Mouse (Mus musculus) liver, embryonic 14.5 days (tissue): ENCODE measurements around the gene Emc10. TPM values are rescaled to one million over a fixed set of nuclear protein-coding genes. Genes with fewer than 3 reads are reported as not detected.

ENCODE experiments used
- ATAC-seq: fragments of 200-750 bp; cut with Nextera tagmentation; 2 replicates; pipeline ENCODE4 v1.8.0; 2017; ENCODE audit warnings: moderate number of reproducible peaks, mild to moderate bottlenecking, moderate library complexity; ENCODE audit not compliant: insufficient read depth
- DNase-seq, 3 experiments: peaks; one replicate each; pipeline ENCODE4 v3.0.0-alpha.2; 2012 to 2013; ENCODE audit warnings: low read depth in 3 of 3, low spot score in 3 of 3
- H3K27ac ChIP-seq: fragments of 300-500 bp; sonication (generic); 2 replicates; pipeline ENCODE4 v1.5.1; 2014; ENCODE audit warnings: moderate library complexity, mild to moderate bottlenecking, control low read depth, inconsistent platforms
- H3K27me3 ChIP-seq: fragments of 300-500 bp; sonication (generic); 2 replicates; pipeline ENCODE4 v1.6.1; 2014; ENCODE audit warnings: mild to moderate bottlenecking, low read length, moderate library complexity; ENCODE audit not compliant: control insufficient read depth, insufficient read depth
- H3K36me3 ChIP-seq: fragments of 300-500 bp; sonication (generic); replicated peaks from 2 replicates; pipeline ENCODE4 v1.6.1; 2014; ENCODE audit warnings: low read depth; ENCODE audit not compliant: control insufficient read depth, insufficient read depth
- H3K4me1 ChIP-seq, 2 experiments: fragments of 200-500 bp in 1 of 2; fragments of 300-500 bp in 1 of 2; sonication (generic) in 1 of 2; replicated peaks; 2 replicates each; pipeline ENCODE4 v1.6.1; 2012 to 2014; ENCODE audit warnings: antibody characterized with exemption in 1 of 2, inconsistent platforms in 1 of 2, low read length in 1 of 2; ENCODE audit not compliant: control insufficient read depth in 2 of 2, insufficient read depth in 2 of 2
- H3K4me2 ChIP-seq: fragments of 300-500 bp; sonication (generic); 2 replicates; pipeline ENCODE4 v1.6.1; 2014; ENCODE audit warnings: low read depth, mild to moderate bottlenecking, control low read depth, moderate library complexity
- H3K4me3 ChIP-seq, 2 experiments: fragments of 200-500 bp in 1 of 2; fragments of 300-500 bp in 1 of 2; sonication (generic) in 1 of 2; 2 replicates each; pipeline ENCODE4 v1.5.1; 2012 to 2014; ENCODE audit warnings: low read depth in 2 of 2, low read length in 2 of 2, mild to moderate bottlenecking in 2 of 2, control low read depth in 1 of 2, inconsistent platforms in 1 of 2, moderate library complexity in 1 of 2; ENCODE audit not compliant: insufficient read depth in 1 of 2
- H3K9ac ChIP-seq: fragments of 300-500 bp; sonication (generic); replicated peaks from 2 replicates; pipeline ENCODE4 v1.6.1; 2014; ENCODE audit warnings: mild to moderate bottlenecking, control low read depth, moderate library complexity
- H3K9me3 ChIP-seq: fragments of 300-500 bp; sonication (generic); 2 replicates; pipeline ENCODE4 v1.6.1; 2016; ENCODE audit warnings: low read length, mixed read lengths; ENCODE audit not compliant: control insufficient read depth
- CTCF ChIP-seq: IDR thresholded peaks from 2 replicates; pipeline ENCODE4 v1.5.1; 2016; ENCODE audit warnings: antibody characterized with exemption, low read depth, control low read depth
- EP300 ChIP-seq: IDR thresholded peaks from 2 replicates; pipeline ENCODE4 v1.6.1; 2016; ENCODE audit warnings: antibody characterized with exemption, low read depth
- WGBS: fragments of 180-500 bp; shearing (Covaris S2); extraction: QIAGEN DNeasy Blood & Tissue Kit; methylation state at CpG from one replicate; pipeline ENCODE4 v1.1.7; 2014; ENCODE audit not compliant: insufficient replicate concordance; 5-methylcytosine and 5-hydroxymethylcytosine counted together
- polyA plus RNA-seq, 2 experiments: library from polyadenylated mRNA; depleted of rRNA in 1 of 2; stranded (reverse) in 1 of 2; unstranded in 1 of 2; fragments of >200 nt; fragmentation: Nextera tagmentation in 1 of 2; extraction: Ambion mirVana in 1 of 2; gene quantifications; 2 replicates each; pipeline versions ENCODE4 v1.2.1 to v1.2.3; 2012 to 2014

Emc10 gene
- 46.7 and 49.5 TPM in 2 replicates for polyA plus RNA-seq (2012; rRNA removed)
- 41.7 and 49.3 TPM in 2 replicates for polyA plus RNA-seq (2014; fragmentation: Nextera tagmentation; extraction: Ambion mirVana)

DNA sequence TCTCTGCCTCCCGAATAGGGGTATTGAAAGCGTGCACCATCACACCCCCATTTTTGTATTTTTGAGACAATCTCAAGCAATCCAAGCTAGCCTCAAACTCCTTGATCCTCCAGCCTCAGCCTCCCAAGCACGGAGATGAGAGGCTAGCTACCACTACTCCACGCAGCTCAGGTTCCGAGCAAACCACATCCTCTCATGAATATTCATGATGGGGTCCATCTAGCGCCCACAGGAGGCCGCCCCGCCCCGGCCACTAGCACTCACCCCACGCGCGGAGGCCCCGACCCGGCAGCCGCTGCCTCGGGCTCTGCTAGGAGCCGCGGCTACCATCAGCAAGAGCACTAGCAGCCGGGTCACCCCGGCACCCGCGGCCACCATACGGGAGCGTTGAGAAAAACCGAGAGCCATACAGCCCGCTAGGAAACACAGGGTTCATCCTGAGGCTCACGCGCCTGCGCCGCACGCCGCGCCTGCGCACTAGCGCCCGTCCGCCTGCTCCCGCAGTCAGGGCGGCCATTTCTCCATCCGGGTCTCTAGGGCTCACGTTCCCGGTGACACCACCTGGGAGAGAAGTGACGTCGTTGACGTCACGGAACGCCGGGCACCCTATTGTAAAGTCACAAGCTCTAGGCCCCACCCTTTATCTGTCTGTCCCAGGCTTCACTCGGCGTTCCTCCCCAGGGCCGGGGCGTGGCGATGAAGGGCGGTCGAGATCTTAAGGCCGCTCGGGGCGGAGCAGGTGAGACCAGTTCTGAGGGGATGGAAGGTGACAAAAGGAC is at the start of gene Emc10, which contains the start of gene Fam71e1:
TSS of gene Emc10 (minus strand) at position 538 of the 779 bp plus-strand sequence.
TSS of gene Fam71e1 (plus strand) at position 590 of the 779 bp plus-strand sequence.
- under 1% methylated on average over 58 of the region's 58 CpGs for WGBS
- no peaks in the 10 kb centered on the region for H3K27me3 ChIP-seq
- peaks cover 3% of the 10 kb centered on the region; the same call in 1 of the 2 replicates for H3K36me3 ChIP-seq
- peaks cover 22 to 32% of the 10 kb centered on the region in 2 experiments for H3K4me1 ChIP-seq
- no peaks in the 10 kb centered on the region for H3K9me3 ChIP-seq
- H3K4me2 ChIP-seq, result peak within 1 kb of the TSS; percentile 79
- DNase-seq, result peak; percentile 99 to 100 (median 100)
- H3K27ac ChIP-seq, result peak within 1 kb of the TSS; percentile 75
- H3K9ac ChIP-seq, result peak within 1 kb of the TSS; percentile 77
- peak; percentile 96 for ATAC-seq
- peak within 1 kb of the TSS; percentile 69 to 77 for H3K4me3 ChIP-seq
- TF ChIP-seq CTCF (no peak), EP300 (peak; percentile 73)

DNA sequence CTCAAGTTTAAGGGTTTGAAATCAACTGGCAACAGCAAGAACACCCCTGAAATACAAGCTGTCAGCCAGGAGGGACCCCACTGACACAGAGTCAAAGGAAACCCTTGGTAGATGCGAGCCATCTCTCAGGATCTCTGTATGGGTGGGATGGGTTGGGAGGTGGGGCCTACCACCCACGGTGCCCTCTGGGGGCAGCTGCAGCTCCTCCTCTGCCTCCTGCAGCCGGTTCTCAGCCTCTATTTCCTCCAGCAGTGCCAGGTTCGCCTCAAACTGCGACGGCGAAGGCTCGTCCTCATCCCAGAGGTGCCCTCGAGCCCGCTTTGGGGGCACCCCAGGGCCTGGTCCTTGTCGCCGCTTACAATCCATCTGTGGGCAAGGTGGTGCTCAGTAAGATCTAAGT is 46.7 kb upstream of the Emc10 start:
- Histone ChIP-seq H3K36me3 (peaks cover 44% of the 10 kb centered on the region), H3K9me3 (no peaks in the 10 kb centered on the region), H3K4me2 (no peak overlapping the region), H3K27ac (no peak overlapping the region), H3K4me1 (peaks cover 7 to 10% of the 10 kb centered on the region in 2 experiments), H3K4me3 (no peak overlapping the region), H3K9ac (no peak overlapping the region), H3K27me3 (no peaks in the 10 kb centered on the region)
- TF ChIP-seq EP300, result no peak
- TF ChIP-seq CTCF, result no peak
- DNase-seq (no peak), ATAC-seq (no peak)
- 79% methylated on average over 12 of the region's 12 CpGs for WGBS

DNA sequence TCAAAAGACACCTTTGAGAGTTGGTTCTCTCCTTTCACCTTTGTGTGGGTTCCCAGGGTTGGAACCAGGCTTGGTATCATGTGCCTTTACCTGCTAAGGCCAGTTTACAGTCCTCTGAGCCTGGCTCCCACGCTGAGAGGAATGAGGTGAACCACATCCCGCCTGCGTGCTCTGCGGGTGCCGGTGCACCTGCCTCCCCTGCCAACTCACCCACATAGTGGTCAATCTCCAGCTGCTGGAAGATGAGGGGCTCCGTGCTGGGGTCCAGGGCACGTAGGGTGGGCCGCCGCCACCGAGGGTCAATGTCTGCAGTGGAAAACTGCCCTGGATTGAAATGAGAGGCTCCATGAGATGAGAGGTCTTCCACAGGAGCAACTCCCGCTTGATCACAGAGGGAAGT is 46.2 kb upstream of the Emc10 start:
- peaks cover 5 to 7% of the 10 kb centered on the region in 2 experiments for H3K4me1 ChIP-seq
- no peak overlapping the region for H3K9ac ChIP-seq
- no peaks in the 10 kb centered on the region for H3K9me3 ChIP-seq
- no peak for TF ChIP-seq CTCF
- no peak for TF ChIP-seq EP300
- DNase-seq (no peak), ATAC-seq (no peak)
- peaks cover 49% of the 10 kb centered on the region for H3K36me3 ChIP-seq
- WGBS, result 87% methylated on average over 11 of the region's 11 CpGs
- H3K27me3 ChIP-seq, result no peaks in the 10 kb centered on the region
- H3K27ac ChIP-seq, result no peak overlapping the region
- no peak overlapping the region for H3K4me2 ChIP-seq
- H3K4me3 ChIP-seq, result no peak overlapping the region

DNA sequence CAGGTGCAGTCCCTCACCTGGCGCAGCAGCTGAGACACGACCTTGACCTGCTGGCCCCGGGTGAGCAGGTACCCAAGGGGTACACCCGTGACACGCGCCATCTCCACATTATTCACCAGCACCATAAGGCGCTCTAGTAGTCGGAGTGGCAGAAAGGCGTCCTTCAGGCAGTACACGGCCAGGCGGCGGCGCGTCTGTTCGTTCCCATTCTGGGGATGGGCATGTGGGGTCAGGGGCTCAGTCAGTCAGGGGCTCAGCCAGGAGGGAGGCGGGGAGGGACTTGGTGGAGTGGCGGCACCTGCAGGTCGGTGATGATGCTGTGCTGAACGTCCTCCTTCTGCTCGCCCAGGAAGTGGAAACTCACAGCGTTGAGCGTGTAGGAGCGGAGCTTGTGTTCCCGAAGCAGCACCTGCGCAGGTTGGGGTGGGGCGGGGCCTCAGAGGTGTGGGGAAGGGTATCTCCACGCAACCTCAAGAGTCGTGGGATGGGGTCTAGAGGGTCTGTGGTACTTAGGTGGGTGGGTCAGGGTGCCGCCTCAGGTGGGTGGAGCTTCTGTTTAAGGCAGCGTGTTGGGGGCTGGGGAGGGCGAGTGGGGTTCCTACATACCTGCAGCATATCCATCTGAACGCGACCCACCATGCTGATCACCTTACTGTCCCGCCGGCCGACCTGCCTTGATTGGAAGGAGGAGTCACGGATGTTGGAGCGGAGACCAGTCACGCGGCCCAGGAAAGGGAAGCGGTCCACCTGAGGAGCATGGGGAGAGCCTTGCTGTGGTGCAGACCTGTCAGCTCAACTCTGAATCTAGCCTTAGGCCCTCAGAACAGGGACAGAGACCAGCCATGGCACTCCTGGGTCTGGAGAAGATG is 42.7 kb upstream of the Emc10 start:
- DNase-seq (no peak), ATAC-seq (no peak)
- H3K9ac ChIP-seq, result no peak overlapping the region
- H3K27ac ChIP-seq, result no peak overlapping the region
- H3K4me1 ChIP-seq, result no peaks in the 10 kb centered on the region
- H3K36me3 ChIP-seq, result peaks cover 81% of the 10 kb centered on the region
- H3K4me3 ChIP-seq, result no peak overlapping the region
- no peaks in the 10 kb centered on the region for H3K27me3 ChIP-seq
- TF ChIP-seq CTCF (no peak), EP300 (no peak)
- H3K9me3 ChIP-seq, result no peaks in the 10 kb centered on the region
- WGBS, result 89% methylated on average over 41 of the region's 41 CpGs
- H3K4me2 ChIP-seq, result no peak overlapping the region

DNA sequence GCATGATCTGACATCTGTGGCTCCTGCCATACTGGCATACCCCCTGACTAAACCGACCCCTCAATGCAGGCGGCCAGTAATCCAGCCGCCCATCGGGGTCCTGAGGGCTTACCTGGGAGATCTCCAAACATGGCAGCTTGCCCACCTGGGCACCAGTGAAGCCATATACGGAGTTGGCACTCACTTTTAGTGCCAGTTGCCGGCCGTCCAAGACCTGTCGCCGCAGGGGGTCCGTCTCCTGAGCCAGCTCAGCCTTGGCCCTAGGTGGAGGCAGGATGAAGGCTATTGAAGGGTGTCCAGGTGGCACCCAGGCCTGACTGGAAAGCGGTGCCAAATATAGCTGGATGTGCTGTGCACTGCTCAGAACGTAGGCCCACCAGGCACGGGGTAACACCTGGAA is 41.2 kb upstream of the Emc10 start:
- no peaks in the 10 kb centered on the region for H3K9me3 ChIP-seq
- WGBS, result 87% methylated on average over 13 of the region's 13 CpGs
- H3K9ac ChIP-seq, result no peak overlapping the region
- no peak overlapping the region for H3K27ac ChIP-seq
- no peak overlapping the region for H3K4me2 ChIP-seq
- no peaks in the 10 kb centered on the region for H3K4me1 ChIP-seq
- peaks cover 79% of the 10 kb centered on the region for H3K36me3 ChIP-seq
- no peak overlapping the region for H3K4me3 ChIP-seq
- H3K27me3 ChIP-seq, result no peaks in the 10 kb centered on the region
- ATAC-seq, result no peak
- DNase-seq, result no peak
- no peak for TF ChIP-seq EP300
- no peak for TF ChIP-seq CTCF
